Mouse (Mus musculus): ENCODE measurements around the gene Oas2. TPM values are rescaled to one million over a fixed set of nuclear protein-coding genes. Genes with fewer than 3 reads are reported as not detected.
A peak's percentile ranks its signal among the peaks of the same experiment; 100 is the strongest.

Gene Oas2
- polyA plus RNA-seq, 1 experiment from 2014 or later, result 0.14 TPM

GRCm38 (mm10) chr5:120725811-120726455 lies 23.7 kb downstream of the Oas2 start:
- Histone ChIP-seq H3K27ac (no peak overlapping the region), H3K9ac (no peak overlapping the region), H3K27me3 (peaks cover 9% of the 10 kb centered on the region; the same call in 1 of the 2 replicates), H3K4me2 (no peak overlapping the region), H3K4me1 (replicated peaks) (no peaks in the 10 kb centered on the region), H3K9me3 (no peaks in the 10 kb centered on the region), H3K36me3 (no peaks in the 10 kb centered on the region), H3K4me3 (no peak overlapping the region)
- WGBS, result 58% methylated on average over 12 of the region's 12 CpGs
- ATAC-seq (ENCODE audit: low FRiP score), result no peak

GRCm38 (mm10) chr5:120721005-120721404 lies 28.6 kb downstream of the Oas2 start:
- no peak overlapping the region for H3K4me3 ChIP-seq
- H3K4me2 ChIP-seq, result no peak overlapping the region
- H3K9ac ChIP-seq, result no peak overlapping the region
- H3K36me3 ChIP-seq, result no peaks in the 10 kb centered on the region
- WGBS, result 64% methylated on average over 7 of the region's 7 CpGs
- ATAC-seq (ENCODE audit: low FRiP score), result no peak
- no peaks in the 10 kb centered on the region for H3K9me3 ChIP-seq
- H3K27me3 ChIP-seq, result 0 out of 2 replicates have a peak, but pooled peaks cover 6% of the 10 kb centered on the region
- 0 out of 2 replicates have a peak, but pooled peaks cover 4% of the 10 kb centered on the region for H3K4me1 ChIP-seq (replicated peaks)
- H3K27ac ChIP-seq, result no peak overlapping the region

GRCm38 (mm10) chr5:120718600-120719378 lies 30.9 kb downstream of the Oas2 start:
- Histone ChIP-seq H3K4me3 (no peak overlapping the region), H3K9ac (no peak overlapping the region), H3K36me3 (no peaks in the 10 kb centered on the region), H3K4me1 (replicated peaks) (peaks cover 8% of the 10 kb centered on the region; the same call in 1 of the 2 replicates), H3K4me2 (no peak overlapping the region), H3K9me3 (no peaks in the 10 kb centered on the region), H3K27ac (no peak overlapping the region), H3K27me3 (peaks cover 19% of the 10 kb centered on the region)
- no peak for ATAC-seq (ENCODE audit: low FRiP score)
- WGBS, result 56% methylated on average over 15 of the region's 15 CpGs

DNA sequence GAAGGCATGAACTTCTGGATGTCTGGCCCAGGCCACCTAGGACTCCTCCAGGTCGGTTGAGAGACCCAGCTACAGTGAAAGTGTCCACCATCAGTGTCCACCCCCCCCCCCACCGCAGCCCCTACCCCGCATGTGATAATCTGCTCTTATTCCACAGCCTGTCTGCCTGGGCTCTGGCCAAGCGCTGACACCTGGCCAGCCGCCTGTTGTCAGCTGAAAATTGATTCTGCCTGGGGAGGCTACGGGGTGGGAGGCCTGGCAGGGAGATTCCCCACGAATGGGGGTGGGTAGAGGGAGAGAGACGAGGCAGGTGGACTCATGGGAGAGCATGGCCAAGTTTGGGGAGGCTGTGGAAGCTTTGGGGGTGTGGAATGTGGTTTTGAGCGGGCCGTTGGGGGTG lies 32.5 kb downstream of the Oas2 start:
- no peak overlapping the region for H3K9ac ChIP-seq
- H3K27ac ChIP-seq, result no peak overlapping the region
- peaks cover 14% of the 10 kb centered on the region for H3K4me1 ChIP-seq (replicated peaks)
- no peak overlapping the region for H3K4me2 ChIP-seq
- 81% methylated on average over 10 of the region's 10 CpGs for WGBS
- H3K27me3 ChIP-seq, result peaks cover 33% of the 10 kb centered on the region
- H3K4me3 ChIP-seq, result no peak overlapping the region
- H3K9me3 ChIP-seq, result no peaks in the 10 kb centered on the region
- H3K36me3 ChIP-seq, result no peaks in the 10 kb centered on the region
- ATAC-seq (ENCODE audit: low FRiP score), result no peak

DNA sequence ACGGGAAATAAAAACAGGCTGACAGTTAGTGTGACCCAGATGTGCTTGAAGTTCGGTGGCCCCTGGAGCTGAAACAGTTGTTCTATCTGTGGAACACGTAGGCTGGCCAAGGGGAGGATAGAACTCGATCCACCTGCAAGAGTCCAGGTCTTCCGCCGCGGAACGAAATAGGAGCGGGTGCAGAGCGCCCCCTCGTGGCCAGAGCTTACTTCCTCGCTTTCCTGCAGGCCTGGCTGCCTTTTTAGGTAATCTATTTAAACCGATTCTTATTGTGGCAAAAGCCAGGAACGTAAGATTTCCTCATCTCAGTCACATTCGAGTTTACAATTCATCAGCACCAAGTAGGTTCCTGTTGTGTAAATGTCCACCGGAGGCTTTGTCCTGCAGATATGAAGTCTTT lies 35.3 kb downstream of the Oas2 start:
- peaks cover 41% of the 10 kb centered on the region for H3K27me3 ChIP-seq
- WGBS, result 4% methylated on average over 16 of the region's 16 CpGs
- no peak for ATAC-seq (ENCODE audit: low FRiP score)

DNA sequence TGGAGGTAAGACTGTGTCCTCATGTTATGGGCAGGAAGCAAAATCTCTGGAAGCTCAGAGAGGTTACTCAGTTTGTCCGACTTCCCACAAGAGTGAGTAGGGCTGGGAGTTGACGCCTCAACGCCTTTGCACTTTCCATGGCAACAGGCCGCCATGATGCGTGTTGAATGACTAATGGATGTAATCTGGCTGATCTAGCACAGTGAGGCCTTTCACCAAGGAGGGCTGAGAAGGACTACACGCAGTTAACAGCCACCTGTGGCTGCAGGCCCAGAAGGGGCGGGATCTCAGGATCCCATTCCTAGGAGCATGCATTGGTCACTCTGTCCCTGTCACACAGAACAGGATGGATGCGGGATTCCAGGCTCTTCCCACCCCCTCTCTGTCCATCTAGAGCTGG lies 36.9 kb downstream of the Oas2 start:
- Histone ChIP-seq H3K9me3 (no peaks in the 10 kb centered on the region), H3K4me3 (no peak overlapping the region), H3K27me3 (peaks cover 45% of the 10 kb centered on the region), H3K36me3 (no peaks in the 10 kb centered on the region), H3K4me1 (replicated peaks) (peaks cover 53% of the 10 kb centered on the region), H3K9ac (no peak overlapping the region), H3K4me2 (no peak overlapping the region), H3K27ac (no peak overlapping the region)
- no peak for ATAC-seq (ENCODE audit: low FRiP score)
- 50% methylated on average over 8 of the region's 8 CpGs for WGBS

More for the DNA sequence above, 35.3 kb downstream of the Oas2 start:
- Histone ChIP-seq H3K27ac (no peak overlapping the region), H3K9me3 (no peaks in the 10 kb centered on the region), H3K36me3 (no peaks in the 10 kb centered on the region), H3K9ac (no peak overlapping the region), H3K4me1 (replicated peaks) (peaks cover 41% of the 10 kb centered on the region), H3K4me2 (no peak overlapping the region), H3K4me3 (no peak overlapping the region)

GRCm38 (mm10) chr5:120711827-120712226 lies 37.8 kb downstream of the Oas2 start, which contains the start of gene Dtx1:
Dtx1 (minus strand) TSS chr5:120711927.
- Histone ChIP-seq H3K36me3 (no peaks in the 10 kb centered on the region), H3K4me3 (peak within 1 kb of the TSS; percentile 79), H3K9me3 (no peaks in the 10 kb centered on the region), H3K4me2 (peak within 1 kb of the TSS; percentile 83), H3K4me1 (replicated peaks) (peaks cover 62% of the 10 kb centered on the region), H3K27ac (peak within 1 kb of the TSS; percentile 92), H3K9ac (peak within 1 kb of the TSS; percentile 97), H3K27me3 (peaks cover 42% of the 10 kb centered on the region)
- 38% methylated on average over 3 of the region's 3 CpGs for WGBS
- ATAC-seq (ENCODE audit: low FRiP score), result no peak

DNA sequence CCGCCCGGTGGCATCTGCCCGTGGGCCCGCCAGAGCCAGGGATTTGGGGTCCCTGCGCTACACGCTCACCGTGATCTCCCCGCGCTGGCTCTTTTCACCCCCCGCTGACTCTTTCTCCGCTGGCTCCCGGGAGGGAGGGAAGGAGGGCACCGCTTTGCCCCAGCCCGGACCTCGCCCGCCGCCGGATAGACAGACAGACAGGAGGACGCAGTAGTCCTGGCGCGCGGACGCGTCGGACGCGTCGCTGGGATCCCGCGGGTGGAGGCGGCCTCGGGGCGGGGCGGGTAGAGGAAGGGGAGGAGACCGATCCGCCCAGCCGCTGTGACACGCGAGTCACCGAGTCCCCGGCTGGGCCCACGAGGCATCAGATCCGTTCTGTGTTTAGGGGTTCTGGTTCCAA lies 38.2 kb downstream of the Oas2 start:
- H3K4me2 ChIP-seq, result peak overlapping the region; percentile 83
- no peaks in the 10 kb centered on the region for H3K36me3 ChIP-seq
- peak overlapping the region; percentile 92 for H3K27ac ChIP-seq
- WGBS, result under 1% methylated on average over 42 of the region's 43 CpGs
- peak; percentile 26; the same call in 1 of the 2 replicates for ATAC-seq (ENCODE audit: low FRiP score)
- peaks cover 66% of the 10 kb centered on the region for H3K4me1 ChIP-seq (replicated peaks)
- peak overlapping the region; percentile 79 for H3K4me3 ChIP-seq
- H3K27me3 ChIP-seq, result peaks cover 42% of the 10 kb centered on the region
- H3K9me3 ChIP-seq, result no peaks in the 10 kb centered on the region
- peak overlapping the region; percentile 97 for H3K9ac ChIP-seq

DNA sequence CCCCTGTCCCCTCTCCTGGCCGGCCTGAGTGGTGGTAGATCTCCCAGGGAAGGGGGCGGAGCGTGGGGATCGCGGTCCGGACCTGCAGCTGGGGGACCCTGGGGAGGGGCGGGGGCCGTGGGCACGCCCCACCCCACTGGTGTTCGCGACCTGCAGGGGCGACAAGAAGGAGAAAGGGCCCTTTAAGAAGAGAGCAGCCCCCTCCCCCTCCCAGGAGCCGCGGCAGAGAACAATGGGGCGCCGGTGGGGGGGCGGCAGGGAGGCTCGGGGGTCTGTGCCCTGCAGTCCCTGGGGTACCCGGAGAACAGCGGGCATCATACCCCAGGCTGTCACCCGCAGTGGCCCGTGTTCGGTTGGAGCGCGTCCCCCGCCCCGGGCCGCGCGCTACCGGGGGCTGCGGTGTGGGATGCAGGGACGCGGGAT lies 38.8 kb downstream of the Oas2 start:
- WGBS, result 2% methylated on average over 30 of the region's 34 CpGs
- Histone ChIP-seq H3K4me1 (replicated peaks) (peaks cover 72% of the 10 kb centered on the region), H3K9me3 (no peaks in the 10 kb centered on the region), H3K9ac (peak overlapping the region; percentile 97), H3K4me2 (peak overlapping the region; percentile 83), H3K36me3 (no peaks in the 10 kb centered on the region), H3K4me3 (peak overlapping the region; percentile 79), H3K27ac (peak overlapping the region; percentile 92), H3K27me3 (peaks cover 45% of the 10 kb centered on the region)
- ATAC-seq (ENCODE audit: low FRiP score), result peak; percentile 29

DNA sequence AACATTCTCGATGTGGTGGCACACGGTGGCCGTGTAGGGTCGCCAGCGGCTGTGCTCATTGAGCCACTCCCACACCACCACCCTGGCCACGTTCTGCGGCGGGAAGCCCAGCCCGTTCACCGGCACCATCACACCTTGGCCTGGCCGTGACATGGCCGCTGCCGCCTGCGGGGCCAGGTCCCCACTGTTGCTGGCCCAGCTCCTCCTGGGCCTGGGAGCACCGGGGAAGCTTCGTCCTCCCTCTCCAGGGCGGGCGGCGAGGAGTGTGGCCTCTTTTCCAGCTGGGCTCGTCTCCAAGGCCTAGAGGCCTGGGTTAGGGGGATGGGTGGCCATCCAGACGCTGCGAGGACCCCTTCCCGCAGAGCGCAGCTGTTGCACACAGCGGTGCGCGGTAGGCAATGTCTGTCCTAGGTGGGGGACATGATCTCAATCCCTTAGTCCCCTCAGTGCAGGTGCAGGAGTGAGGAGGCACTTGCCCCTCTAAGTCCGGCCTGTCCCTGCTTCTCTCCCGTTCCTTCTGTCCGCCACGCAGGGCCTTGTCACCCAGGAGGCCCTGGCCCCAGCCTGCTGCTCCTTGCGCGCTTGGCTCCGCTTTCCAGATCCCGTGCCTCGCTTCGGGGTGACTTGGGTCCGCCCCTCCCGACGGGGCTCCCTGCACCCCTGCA lies 39.4 kb downstream of the Oas2 start:
- peaks cover 77% of the 10 kb centered on the region for H3K4me1 ChIP-seq (replicated peaks)
- peak overlapping the region; percentile 79 for H3K4me3 ChIP-seq
- peak overlapping the region; percentile 92 for H3K27ac ChIP-seq
- ATAC-seq (ENCODE audit: low FRiP score), result peak; percentile 19
- H3K36me3 ChIP-seq, result no peaks in the 10 kb centered on the region
- 1% methylated on average over 40 of the region's 40 CpGs for WGBS
- H3K4me2 ChIP-seq, result peak overlapping the region; percentile 83
- H3K27me3 ChIP-seq, result peaks cover 43% of the 10 kb centered on the region
- H3K9ac ChIP-seq, result peak overlapping the region; percentile 97
- no peaks in the 10 kb centered on the region for H3K9me3 ChIP-seq

GRCm38 (mm10) chr5:120706976-120707375 lies 42.7 kb downstream of the Oas2 start:
- Histone ChIP-seq H3K4me2 (peak overlapping the region; percentile 54), H3K9me3 (no peaks in the 10 kb centered on the region), H3K27ac (no peak overlapping the region), H3K27me3 (peaks cover 22% of the 10 kb centered on the region; the same call in 1 of the 2 replicates), H3K36me3 (no peaks in the 10 kb centered on the region), H3K4me1 (replicated peaks) (peaks cover 88% of the 10 kb centered on the region), H3K9ac (peak overlapping the region; percentile 63), H3K4me3 (peak overlapping the region; percentile 26)
- no peak for ATAC-seq (ENCODE audit: low FRiP score)
- 39% methylated on average over 13 of the region's 13 CpGs for WGBS

GRCm38 (mm10) chr5:120706541-120706940 lies 43.1 kb downstream of the Oas2 start:
- no peak for ATAC-seq (ENCODE audit: low FRiP score)
- no peak overlapping the region for H3K27ac ChIP-seq
- H3K4me3 ChIP-seq, result peak overlapping the region; percentile 26
- 2% methylated on average over 16 of the region's 16 CpGs for WGBS
- no peaks in the 10 kb centered on the region for H3K9me3 ChIP-seq
- 0 out of 2 replicates have a peak, but pooled peaks cover 20% of the 10 kb centered on the region for H3K27me3 ChIP-seq
- H3K4me1 ChIP-seq (replicated peaks), result peaks cover 87% of the 10 kb centered on the region
- peak overlapping the region; percentile 63 for H3K9ac ChIP-seq
- no peaks in the 10 kb centered on the region for H3K36me3 ChIP-seq
- peak overlapping the region; percentile 54 for H3K4me2 ChIP-seq
